Mouse (Mus musculus) forebrain, embryonic 15.5 days (tissue): ENCODE data around the gene Cckbr. TPM values are rescaled to one million over a fixed set of nuclear protein-coding genes. Genes with fewer than 3 reads are reported as not detected.
A peak's percentile ranks its signal among the peaks of the same experiment; 100 is the strongest.
"Not testable (repeated sequence)": the region's sequence is repeated elsewhere in the genome, so short reads cannot be mapped to it uniquely, and the experiment has no call there.

ENCODE experiments used
- ATAC-seq: fragments of 200-750 bp; cut with Nextera tagmentation; replicated peaks from 2 replicates; pipeline ENCODE4 v1.8.0; 2017; ENCODE audit warnings: mild to moderate bottlenecking, moderate TSS enrichment, moderate library complexity
- H3K27ac ChIP-seq: fragments of 300-500 bp; sonication (generic); replicated peaks from 2 replicates; pipeline ENCODE4 v1.5.1; 2015; ENCODE audit warnings: mild to moderate bottlenecking, inconsistent platforms
- H3K27me3 ChIP-seq: fragments of 300-500 bp; sonication (generic); 2 replicates; pipeline ENCODE4 v1.6.1; 2015; ENCODE audit warnings: inconsistent platforms
- H3K36me3 ChIP-seq: fragments of 300-500 bp; sonication (generic); 2 replicates; pipeline ENCODE4 v1.6.1; 2015; ENCODE audit warnings: mild to moderate bottlenecking, inconsistent platforms
- H3K4me1 ChIP-seq: fragments of 300-500 bp; sonication (generic); 2 replicates; pipeline ENCODE4 v1.6.1; 2015; ENCODE audit warnings: inconsistent platforms
- H3K4me2 ChIP-seq: fragments of 300-500 bp; sonication (generic); replicated peaks from 2 replicates; pipeline ENCODE4 v1.6.1; 2015; ENCODE audit warnings: mild to moderate bottlenecking, inconsistent platforms
- H3K4me3 ChIP-seq: fragments of 300-500 bp; sonication (generic); 2 replicates; pipeline ENCODE4 v1.5.1; 2015; ENCODE audit warnings: mild to moderate bottlenecking, inconsistent platforms
- H3K9ac ChIP-seq: fragments of 300-500 bp; sonication (generic); replicated peaks from 2 replicates; pipeline ENCODE4 v1.6.1; 2015; ENCODE audit warnings: mild to moderate bottlenecking, inconsistent platforms
- H3K9me3 ChIP-seq: fragments of 300-500 bp; sonication (generic); 2 replicates; pipeline ENCODE4 v1.6.1; 2016; ENCODE audit warnings: inconsistent platforms
- WGBS: fragments of 180-500 bp; shearing (Covaris S2); methylation state at CpG from one replicate; pipeline ENCODE4 v1.1.7; 2015; ENCODE audit warnings: mixed read lengths; 5-methylcytosine and 5-hydroxymethylcytosine counted together
- polyA plus RNA-seq: library from polyadenylated mRNA; unstranded; fragments of >200 nt; fragmentation: Nextera tagmentation; extraction: Ambion mirVana; gene quantifications from 2 replicates; pipeline ENCODE4 v1.2.1, GENCODE M21; 2015

Gene Cckbr
- polyA plus RNA-seq, 1 experiment from 2014 or later = 1.5 TPM

DNA sequence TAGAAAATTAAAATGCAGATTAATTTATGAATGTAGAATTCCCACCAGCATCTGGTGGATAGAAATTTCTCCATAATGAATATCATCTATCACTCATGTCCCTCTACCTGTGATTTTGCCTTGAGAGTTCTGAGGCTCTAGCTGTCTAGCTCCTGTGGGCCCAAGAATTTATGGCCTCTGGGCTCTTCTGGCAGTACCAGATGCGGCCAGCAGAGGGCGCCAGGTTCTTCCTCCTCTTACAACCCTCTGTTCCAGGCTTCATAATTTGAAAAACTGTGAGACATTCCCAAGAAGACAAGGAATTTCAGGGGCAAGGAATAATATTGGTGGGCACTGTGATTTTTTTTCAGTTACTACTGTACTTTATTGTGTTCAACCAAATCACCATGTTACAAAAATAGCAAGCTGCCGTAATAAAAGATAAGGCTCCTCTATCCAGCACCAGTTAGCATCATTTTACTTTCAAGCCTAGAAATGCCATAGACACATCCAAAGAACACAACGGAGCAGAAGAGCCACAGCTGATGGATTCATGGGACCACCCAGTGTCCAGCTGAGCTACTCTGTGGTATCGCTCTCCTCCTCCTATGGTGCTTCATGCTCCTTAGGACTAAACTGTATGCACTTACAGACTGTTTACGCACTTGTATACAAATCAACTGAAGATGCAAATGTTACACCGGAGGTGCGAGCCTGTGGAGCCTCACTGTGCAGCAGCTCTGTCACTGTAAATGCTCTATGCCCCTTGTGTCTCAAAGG, 13.5 kb upstream of the Cckbr start:
- H3K4me2 ChIP-seq = not testable (repeated sequence)
- WGBS = 59% methylated on average over 8 of the region's 8 CpGs
- ATAC-seq = peak; percentile 60

DNA sequence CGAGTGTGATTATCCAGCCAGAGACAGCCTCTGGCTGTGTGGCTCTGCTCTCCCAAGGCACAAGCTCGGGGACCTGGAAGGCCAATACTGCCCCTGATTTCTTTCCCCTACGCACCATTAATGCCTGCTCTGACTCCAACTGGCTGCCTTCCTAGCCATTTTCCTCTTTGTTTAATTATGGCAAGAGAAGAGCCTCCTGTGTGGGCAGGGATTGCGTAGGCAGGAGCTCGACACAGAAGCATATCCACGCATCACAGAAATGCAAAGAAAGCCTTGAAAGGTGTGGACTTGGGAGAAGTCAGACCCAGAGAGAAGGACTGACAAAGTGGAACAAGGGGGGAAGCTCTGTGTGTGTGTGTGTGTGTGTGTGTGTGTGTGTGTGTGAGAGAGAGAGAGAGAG, 11.1 kb upstream of the Cckbr start:
- Histone ChIP-seq H3K4me3 (no peak overlapping the region), H3K4me1 (no peaks in the 10 kb centered on the region), H3K36me3 (no peaks in the 10 kb centered on the region), H3K27ac (no peak overlapping the region), H3K9ac (no peak overlapping the region), H3K27me3 (no peaks in the 10 kb centered on the region), H3K4me2 (no peak overlapping the region), H3K9me3 (no peaks in the 10 kb centered on the region)
- ATAC-seq = no peak
- 63% methylated on average over 6 of the region's 6 CpGs for WGBS

More for the DNA sequence above, 13.5 kb upstream of the Cckbr start:
- H3K27me3 ChIP-seq, H3K36me3 ChIP-seq, H3K9ac ChIP-seq, H3K4me1 ChIP-seq, H3K4me3 ChIP-seq, H3K27ac ChIP-seq, H3K9me3 ChIP-seq: not testable (repeated sequence)

DNA sequence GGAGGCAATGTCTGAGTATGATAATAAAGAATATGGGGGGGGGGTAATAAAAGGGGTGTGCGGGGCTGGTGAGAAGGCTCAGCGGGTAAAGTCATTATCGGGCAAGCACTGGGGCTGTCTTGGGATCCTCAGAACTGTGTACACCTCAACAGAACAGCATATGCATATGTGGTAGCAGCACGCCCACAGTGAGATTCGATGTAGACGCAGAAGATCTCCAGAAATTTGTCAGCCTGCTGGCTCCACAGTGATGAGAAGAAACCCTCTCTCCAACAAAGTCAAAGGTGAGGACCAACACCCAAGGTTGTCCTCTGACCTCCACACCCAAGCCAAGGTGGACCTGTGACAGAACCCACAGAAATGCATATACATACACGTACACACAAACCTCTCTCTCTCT, 9.0 kb upstream of the Cckbr start:
- Histone ChIP-seq H3K9ac (no peak overlapping the region), H3K9me3 (no peaks in the 10 kb centered on the region), H3K4me1 (no peaks in the 10 kb centered on the region), H3K4me3 (no peak overlapping the region), H3K4me2 (no peak overlapping the region), H3K36me3 (no peaks in the 10 kb centered on the region), H3K27ac (no peak overlapping the region), H3K27me3 (no peaks in the 10 kb centered on the region)
- ATAC-seq = no peak
- 96% methylated on average over 7 of the region's 7 CpGs for WGBS

DNA sequence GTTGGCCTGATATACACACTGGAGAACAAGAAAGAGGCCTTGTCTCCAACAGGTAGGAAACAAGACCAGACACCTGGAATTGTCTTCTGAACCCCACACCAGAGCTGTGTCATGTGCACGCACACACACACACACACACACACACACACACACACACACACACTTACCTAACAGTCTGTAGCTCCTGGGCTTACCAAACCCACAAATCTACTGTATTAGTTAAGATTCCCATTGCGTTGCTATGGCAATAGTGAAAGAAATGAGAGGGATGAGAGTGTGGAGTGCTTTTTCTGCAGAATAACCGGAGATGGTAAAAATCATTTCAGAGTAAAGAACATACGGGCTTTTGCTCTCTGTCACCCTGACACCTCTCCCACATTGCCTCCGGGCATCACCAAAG, 7.4 kb upstream of the Cckbr start:
- Histone ChIP-seq H3K27me3 (no peaks in the 10 kb centered on the region), H3K9ac (no peak overlapping the region), H3K4me1 (no peaks in the 10 kb centered on the region), H3K4me3 (no peak overlapping the region), H3K36me3 (no peaks in the 10 kb centered on the region), H3K9me3 (no peaks in the 10 kb centered on the region), H3K4me2 (no peak overlapping the region), H3K27ac (no peak overlapping the region)
- no peak for ATAC-seq
- 77% methylated on average over 5 of the region's 5 CpGs for WGBS

DNA sequence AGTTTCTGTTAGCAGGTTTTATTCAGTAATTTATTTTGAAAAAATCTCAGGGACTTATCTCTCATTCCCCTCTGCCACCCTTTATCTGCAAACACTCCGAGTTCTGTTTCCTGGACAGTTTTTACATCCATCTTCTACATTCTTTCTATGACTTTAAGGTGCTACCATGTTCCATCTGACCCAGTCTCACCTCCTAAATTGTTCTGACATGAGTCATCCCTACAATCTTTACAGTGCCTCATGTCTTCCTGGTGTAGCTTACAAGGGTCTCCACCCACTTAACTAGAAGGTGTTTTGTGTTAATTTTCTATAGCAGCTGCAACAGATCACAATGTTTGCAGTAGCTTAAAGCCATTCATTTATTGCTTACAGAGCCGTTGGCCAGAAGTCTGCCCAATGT, 4.6 kb upstream of the Cckbr start:
- H3K4me1 ChIP-seq = peaks cover 7% of the 10 kb centered on the region
- ATAC-seq = no peak
- H3K4me2 ChIP-seq = no peak overlapping the region
- 63% methylated on average over 2 of the region's 2 CpGs for WGBS
- H3K9me3 ChIP-seq = no peaks in the 10 kb centered on the region
- no peak overlapping the region for H3K9ac ChIP-seq
- peaks cover 5% of the 10 kb centered on the region; the same call in 1 of the 2 replicates for H3K27me3 ChIP-seq
- H3K36me3 ChIP-seq = no peaks in the 10 kb centered on the region
- H3K4me3 ChIP-seq = no peak overlapping the region
- no peak overlapping the region for H3K27ac ChIP-seq

DNA sequence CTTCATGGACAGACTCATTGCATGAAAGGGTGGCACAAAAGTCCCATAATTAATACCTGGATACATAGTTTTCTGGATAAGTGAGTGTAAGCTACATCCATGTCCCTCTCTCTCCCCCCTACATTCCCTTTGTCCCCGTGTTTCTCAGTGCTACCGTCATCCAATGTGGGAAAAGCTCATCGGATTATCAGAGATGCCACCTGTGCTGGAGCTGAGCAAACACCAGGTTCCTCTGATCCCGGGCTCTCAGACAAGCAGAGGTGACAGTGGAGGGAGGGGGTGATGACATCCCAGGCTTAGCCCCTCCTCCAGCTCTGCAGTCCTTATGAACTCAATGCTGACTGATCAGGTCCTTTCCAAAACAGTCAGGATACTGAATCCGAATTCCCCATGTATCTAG, 1.2 kb upstream of the Cckbr start:
- peaks cover 11% of the 10 kb centered on the region for H3K4me1 ChIP-seq
- no peak overlapping the region for H3K27ac ChIP-seq
- H3K27me3 ChIP-seq = peaks cover 15% of the 10 kb centered on the region; the same call in 1 of the 2 replicates
- H3K4me2 ChIP-seq = no peak overlapping the region
- no peak overlapping the region for H3K4me3 ChIP-seq
- no peak overlapping the region for H3K9ac ChIP-seq
- WGBS = 31% methylated on average over 5 of the region's 5 CpGs
- no peaks in the 10 kb centered on the region for H3K36me3 ChIP-seq
- ATAC-seq = no peak
- H3K9me3 ChIP-seq = no peaks in the 10 kb centered on the region

DNA sequence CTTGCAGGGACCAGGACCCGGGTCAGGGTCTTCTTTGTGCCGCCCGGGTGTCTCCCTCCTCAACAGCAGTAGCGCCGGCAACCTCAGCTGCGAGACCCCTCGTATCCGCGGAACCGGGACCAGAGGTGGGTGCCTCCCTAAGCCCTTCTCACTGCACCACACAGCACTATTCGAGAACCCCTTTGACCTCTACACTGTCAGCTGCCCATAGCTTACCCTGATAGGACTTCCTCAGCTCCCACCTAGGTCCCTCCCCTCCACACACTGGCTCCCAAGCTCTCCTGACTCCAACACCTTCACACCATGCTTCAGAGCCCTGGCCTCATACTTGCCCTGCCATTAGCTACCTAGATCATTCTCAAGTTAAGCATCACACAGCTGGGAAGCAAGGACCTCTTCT, 520 bp downstream of the Cckbr start:
- 1% methylated on average over 11 of the region's 11 CpGs for WGBS
- peak; percentile 75 for ATAC-seq
- peaks cover 15% of the 10 kb centered on the region; the same call in 1 of the 2 replicates for H3K27me3 ChIP-seq
- no peaks in the 10 kb centered on the region for H3K9me3 ChIP-seq
- H3K36me3 ChIP-seq = no peaks in the 10 kb centered on the region
- H3K4me1 ChIP-seq = peaks cover 11% of the 10 kb centered on the region
- H3K4me3 ChIP-seq = peak overlapping the region; percentile 59
- no peak overlapping the region for H3K27ac ChIP-seq
- peak overlapping the region; percentile 92 for H3K4me2 ChIP-seq
- H3K9ac ChIP-seq = peak overlapping the region; percentile 50

DNA sequence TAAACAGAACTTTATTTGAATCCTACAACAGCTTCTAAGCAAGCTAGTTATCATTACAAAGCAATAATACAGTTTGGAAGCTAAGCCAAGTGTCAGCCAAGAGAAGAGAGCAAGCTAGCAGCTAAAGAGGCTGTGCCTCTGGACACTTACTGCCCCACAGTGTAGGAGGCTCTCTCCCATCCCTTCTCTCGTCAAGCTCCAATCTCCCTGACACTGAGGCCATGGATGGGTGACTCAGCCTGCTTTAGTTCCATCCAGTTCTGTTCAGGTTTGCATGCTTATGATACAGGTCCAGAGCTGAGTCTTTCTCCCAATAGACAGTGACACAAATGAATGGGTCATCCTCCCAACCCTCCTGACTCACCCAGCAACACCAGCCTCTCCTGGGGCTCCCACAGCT, 6.5 kb downstream of the Cckbr start:
- no peaks in the 10 kb centered on the region for H3K36me3 ChIP-seq
- no peak overlapping the region for H3K9ac ChIP-seq
- H3K27me3 ChIP-seq = no peaks in the 10 kb centered on the region
- WGBS = 76% methylated on average over 1 of the region's 1 CpGs
- H3K4me3 ChIP-seq = no peak overlapping the region
- no peak overlapping the region for H3K4me2 ChIP-seq
- H3K9me3 ChIP-seq = no peaks in the 10 kb centered on the region
- no peaks in the 10 kb centered on the region for H3K4me1 ChIP-seq
- no peak overlapping the region for H3K27ac ChIP-seq
- ATAC-seq = no peak

DNA sequence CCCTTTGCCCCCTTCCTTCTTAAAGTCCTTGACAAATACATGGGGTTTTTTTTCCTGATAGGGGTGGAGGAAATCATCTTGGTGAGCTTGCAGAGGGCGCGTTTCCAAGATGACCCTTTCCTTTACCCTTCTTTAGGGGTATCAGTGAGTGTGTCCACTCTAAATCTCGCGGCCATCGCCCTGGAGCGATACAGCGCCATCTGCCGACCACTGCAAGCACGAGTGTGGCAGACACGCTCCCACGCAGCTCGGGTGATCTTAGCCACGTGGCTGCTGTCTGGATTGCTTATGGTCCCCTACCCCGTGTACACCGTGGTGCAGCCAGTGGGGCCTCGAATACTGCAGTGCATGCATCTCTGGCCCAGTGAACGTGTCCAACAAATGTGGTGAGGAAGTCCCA, 8.3 kb downstream of the Cckbr start:
- H3K4me2 ChIP-seq = no peak overlapping the region
- no peaks in the 10 kb centered on the region for H3K36me3 ChIP-seq
- H3K4me3 ChIP-seq = no peak overlapping the region
- no peak overlapping the region for H3K9ac ChIP-seq
- no peak overlapping the region for H3K27ac ChIP-seq
- no peak for ATAC-seq
- H3K4me1 ChIP-seq = no peaks in the 10 kb centered on the region
- no peaks in the 10 kb centered on the region for H3K9me3 ChIP-seq
- 91% methylated on average over 17 of the region's 17 CpGs for WGBS
- H3K27me3 ChIP-seq = no peaks in the 10 kb centered on the region

DNA sequence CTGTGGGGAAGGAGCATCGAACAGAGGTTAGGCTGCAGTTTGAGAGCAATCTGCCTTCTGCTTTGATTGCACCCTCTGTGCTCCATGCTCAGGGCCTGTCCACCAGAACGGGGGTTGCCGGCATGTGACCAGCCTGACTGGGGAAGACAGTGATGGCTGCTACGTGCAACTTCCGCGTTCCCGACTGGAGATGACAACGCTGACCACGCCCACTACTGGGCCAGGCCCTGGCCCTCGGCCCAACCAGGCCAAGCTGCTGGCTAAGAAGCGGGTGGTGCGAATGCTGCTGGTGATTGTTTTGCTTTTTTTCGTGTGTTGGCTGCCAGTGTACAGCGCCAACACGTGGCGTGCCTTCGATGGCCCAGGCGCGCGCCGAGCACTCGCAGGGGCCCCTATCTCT, 9.3 kb downstream of the Cckbr start:
- WGBS = 86% methylated on average over 22 of the region's 22 CpGs
- no peak overlapping the region for H3K4me2 ChIP-seq
- no peak overlapping the region for H3K9ac ChIP-seq
- ATAC-seq = no peak
- no peaks in the 10 kb centered on the region for H3K4me1 ChIP-seq
- no peaks in the 10 kb centered on the region for H3K9me3 ChIP-seq
- H3K4me3 ChIP-seq = no peak overlapping the region
- no peaks in the 10 kb centered on the region for H3K36me3 ChIP-seq
- no peaks in the 10 kb centered on the region for H3K27me3 ChIP-seq
- no peak overlapping the region for H3K27ac ChIP-seq

DNA sequence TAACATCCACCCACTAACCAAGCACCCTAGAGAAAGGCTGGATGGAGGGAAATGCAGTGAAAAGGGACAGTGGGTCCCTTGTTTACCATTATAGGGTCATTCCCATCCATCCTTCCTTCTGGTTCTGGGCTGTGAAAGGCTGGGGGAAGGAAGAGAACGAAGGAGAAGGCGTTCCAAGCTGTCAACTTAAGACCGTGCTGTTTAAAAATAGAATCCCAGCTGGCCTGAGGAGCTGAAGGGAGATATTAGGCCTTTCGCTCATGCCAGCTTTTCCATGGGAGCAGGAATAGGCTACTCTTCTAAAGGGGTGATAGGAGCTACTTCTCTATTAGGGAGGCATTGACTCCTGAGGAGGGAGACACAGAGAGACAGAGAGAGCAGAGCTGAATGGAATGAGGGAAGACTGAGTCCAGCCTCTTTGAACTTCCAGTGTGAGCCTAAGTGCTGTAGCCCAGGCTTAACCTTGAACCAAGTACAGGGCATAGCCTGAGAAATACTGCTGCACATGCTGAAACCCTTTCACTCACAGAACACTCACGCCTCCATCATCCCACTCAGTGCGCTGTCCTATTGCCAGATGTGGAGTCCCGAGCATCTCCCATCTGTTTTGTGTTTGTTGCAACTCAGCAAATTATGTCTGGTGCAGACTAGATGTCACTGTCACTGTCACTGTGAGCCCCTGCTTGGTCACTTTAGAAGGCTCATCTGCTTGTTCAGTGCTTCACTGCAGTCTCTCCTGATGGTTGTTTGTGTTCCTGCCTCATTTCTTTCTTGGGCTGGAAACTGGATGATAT, 12.6 kb downstream of the Cckbr start:
- Histone ChIP-seq H3K4me3 (no peak overlapping the region), H3K4me2 (no peak overlapping the region), H3K36me3 (no peaks in the 10 kb centered on the region), H3K9me3 (no peaks in the 10 kb centered on the region), H3K9ac (no peak overlapping the region), H3K4me1 (no peaks in the 10 kb centered on the region), H3K27me3 (no peaks in the 10 kb centered on the region), H3K27ac (no peak overlapping the region)
- 84% methylated on average over 7 of the region's 7 CpGs for WGBS
- ATAC-seq = no peak

DNA sequence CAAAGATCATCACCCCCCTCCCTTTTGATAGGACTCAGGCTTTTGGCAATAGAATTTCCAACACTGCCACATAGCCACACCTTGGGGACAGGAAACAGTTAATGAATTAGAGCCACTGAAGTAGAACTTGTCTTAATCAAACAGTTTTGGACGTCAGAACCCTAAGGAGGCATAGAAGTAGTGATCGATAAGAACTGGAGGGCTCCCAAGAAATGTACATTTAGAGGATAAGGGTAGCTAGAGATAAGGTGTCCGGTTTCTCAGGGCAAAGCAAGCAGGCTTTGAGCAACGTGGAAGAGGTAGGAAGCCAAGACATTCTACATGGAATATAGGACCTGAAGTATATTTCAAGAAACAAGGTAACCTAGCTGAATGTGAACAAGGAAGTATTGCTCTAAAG, 15.9 kb downstream of the Cckbr start:
- H3K4me2 ChIP-seq = no peak overlapping the region
- no peaks in the 10 kb centered on the region for H3K27me3 ChIP-seq
- H3K4me3 ChIP-seq = no peak overlapping the region
- H3K9me3 ChIP-seq = no peaks in the 10 kb centered on the region
- no peaks in the 10 kb centered on the region for H3K36me3 ChIP-seq
- no peak overlapping the region for H3K9ac ChIP-seq
- ATAC-seq = no peak
- WGBS = 67% methylated on average over 4 of the region's 4 CpGs
- no peak overlapping the region for H3K27ac ChIP-seq
- no peaks in the 10 kb centered on the region for H3K4me1 ChIP-seq
